23 mouse cellular contexts compared by ENCODE assay signal in the genomic region with DNA sequence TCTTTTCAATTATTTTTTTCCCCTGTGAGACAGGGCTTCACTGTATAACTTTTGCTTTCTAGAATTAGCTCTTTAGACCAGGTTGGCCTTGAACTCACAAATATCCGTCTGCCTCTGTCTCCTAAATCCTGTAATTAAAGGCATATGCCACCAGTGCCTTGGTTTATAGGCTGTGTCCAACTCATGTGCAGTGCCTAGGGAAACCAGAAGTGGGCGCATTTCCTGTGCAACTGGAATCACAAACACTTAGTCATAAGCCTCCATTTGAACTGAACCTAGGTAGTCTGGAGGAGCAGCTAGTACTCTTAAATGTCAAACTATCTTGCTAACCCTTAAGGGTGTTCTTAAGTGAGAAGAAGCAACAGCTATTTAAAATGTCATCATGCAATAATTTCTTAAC.
A peak's percentile ranks its signal among the peaks of the same experiment; 100 is the strongest.
DNase-seq lines count a peak whose midpoint lies in the region; ATAC-seq and TF ChIP-seq lines count a peak whose summit lies in the region.
"Had no signal": no experiment of that assay in that cellular context is flagged by ENCODE, and none has a peak within 500 bp of the region (broad histone marks: within the 10 kb centered on the region; RNA-seq: fewer than 3 reads in every experiment).

No protein-coding gene starts in this region.

- peak; percentile 8 for DNase-seq in thymus, postnatal 4 days
- DNase-seq in thymus, postnatal 25 days: no peak
- DNase-seq in ZHBTc4 (ENCODE audit: low read depth, low spot score): peak; percentile 35
- DNase-seq in neural tube, embryonic 10.5 days (ENCODE audit: extremely low spot score, low spot score): no peak
- DNase-seq: adrenal gland, adult 2 months; embryo, embryonic 11 days; gastrocnemius, postnatal 14 days; heart, postnatal 4 days; kidney, adult 18-20 months; kidney, postnatal 14 days; lung, adult 2 months; lung, postnatal 4 days; right cerebral cortex, postnatal 4 days; thymus, postnatal 14 days had no signal

- H3K4me2 ChIP-seq in intestine, postnatal 0 days (replicated peaks; ENCODE audit: low read depth): no peak overlapping the region
- H3K4me2 ChIP-seq in intestine, embryonic 16.5 days (ENCODE audit: low read depth, low read length): no peak overlapping the region
- H3K4me2 ChIP-seq in forebrain, embryonic 16.5 days (ENCODE audit: low read length): no peak overlapping the region
- H3K4me2 ChIP-seq: heart, embryonic 15.5 days; hindbrain, embryonic 15.5 days; liver, embryonic 11.5 days had no signal

- no peak overlapping the region for H3K4me3 ChIP-seq in intestine, postnatal 0 days (ENCODE audit: low read depth, low read length)
- no peak overlapping the region for H3K4me3 ChIP-seq in intestine, embryonic 16.5 days (ENCODE audit: low read length)
- no peak overlapping the region for H3K4me3 ChIP-seq in forebrain, embryonic 16.5 days (replicated peaks; ENCODE audit: low read length)
- H3K4me3 ChIP-seq: forebrain, embryonic 10.5 days; heart, embryonic 15.5 days; hindbrain, embryonic 15.5 days; limb, embryonic 10.5 days had no signal

- no peaks in the 10 kb centered on the region for H3K9me3 ChIP-seq in intestine, postnatal 0 days (ENCODE audit: control insufficient read depth)
- no peaks in the 10 kb centered on the region for H3K9me3 ChIP-seq in intestine, embryonic 16.5 days (ENCODE audit: control insufficient read depth, low read length)
- H3K9me3 ChIP-seq in forebrain, embryonic 16.5 days (ENCODE audit: control insufficient read depth, low read length): no peaks in the 10 kb centered on the region
- H3K9me3 ChIP-seq: forebrain, embryonic 10.5 days; heart, embryonic 15.5 days; hindbrain, embryonic 15.5 days; limb, embryonic 10.5 days had no signal

- H3K27me3 ChIP-seq in intestine, postnatal 0 days (replicated peaks; ENCODE audit: control insufficient read depth, insufficient read depth, low read length): no peaks in the 10 kb centered on the region
- no peaks in the 10 kb centered on the region for H3K27me3 ChIP-seq in intestine, embryonic 16.5 days (replicated peaks; ENCODE audit: control insufficient read depth, insufficient read depth, low read length)
- H3K27me3 ChIP-seq in forebrain, embryonic 16.5 days (replicated peaks; ENCODE audit: control insufficient read depth, insufficient read depth, low read length): no peaks in the 10 kb centered on the region
- H3K27me3 ChIP-seq: heart, embryonic 15.5 days; hindbrain, embryonic 15.5 days had no signal

- no peaks in the 10 kb centered on the region for H3K36me3 ChIP-seq in intestine, postnatal 0 days (ENCODE audit: control insufficient read depth, insufficient read depth)
- H3K36me3 ChIP-seq in intestine, embryonic 16.5 days (ENCODE audit: control insufficient read depth, insufficient read depth, low read length): no peaks in the 10 kb centered on the region
- no peaks in the 10 kb centered on the region for H3K36me3 ChIP-seq in forebrain, embryonic 16.5 days (ENCODE audit: control insufficient read depth, insufficient read depth)
- H3K36me3 ChIP-seq: forebrain, embryonic 10.5 days; heart, embryonic 15.5 days; hindbrain, embryonic 15.5 days; limb, embryonic 10.5 days had no signal

- TF ChIP-seq CTCF in intestine, postnatal 0 days (IDR thresholded peaks at IDR 0.05; ENCODE audit: low read depth): peak; percentile 27

- H3K4me1 ChIP-seq in intestine, postnatal 0 days (replicated peaks; ENCODE audit: control insufficient read depth, insufficient read depth, low read length): no peaks in the 10 kb centered on the region
- H3K4me1 ChIP-seq in intestine, embryonic 16.5 days (ENCODE audit: control insufficient read depth, insufficient read depth, low read length): no peaks in the 10 kb centered on the region
- H3K4me1 ChIP-seq in forebrain, embryonic 16.5 days (replicated peaks; ENCODE audit: control insufficient read depth, insufficient read depth, low read length): no peaks in the 10 kb centered on the region
- H3K4me1 ChIP-seq: forebrain, embryonic 10.5 days; heart, embryonic 15.5 days; hindbrain, embryonic 15.5 days; limb, embryonic 10.5 days had no signal

- H3K9ac ChIP-seq in intestine, postnatal 0 days (ENCODE audit: low read depth, low read length): no peak overlapping the region
- no peak overlapping the region for H3K9ac ChIP-seq in intestine, embryonic 16.5 days (ENCODE audit: low read depth, low read length)
- H3K9ac ChIP-seq in forebrain, embryonic 16.5 days (replicated peaks; ENCODE audit: low read depth, low read length): no peak overlapping the region
- H3K9ac ChIP-seq: heart, embryonic 15.5 days; hindbrain, embryonic 15.5 days had no signal

- 84% methylated on average over 2 of the region's 2 CpGs for WGBS in intestine, postnatal 0 days
- 80% methylated on average over 2 of the region's 2 CpGs for WGBS in intestine, embryonic 16.5 days
- 85% methylated on average over 2 of the region's 2 CpGs for WGBS in forebrain, embryonic 16.5 days

- no peak overlapping the region for H3K27ac ChIP-seq in intestine, postnatal 0 days (ENCODE audit: low read depth, low read length)
- no peak overlapping the region for H3K27ac ChIP-seq in intestine, embryonic 16.5 days (ENCODE audit: low read length)
- H3K27ac ChIP-seq in forebrain, embryonic 16.5 days (ENCODE audit: low read length): no peak overlapping the region
- H3K27ac ChIP-seq: forebrain, embryonic 10.5 days; heart, embryonic 15.5 days; hindbrain, embryonic 15.5 days; limb, embryonic 10.5 days had no signal

- ATAC-seq in intestine, postnatal 0 days: no peak
- ATAC-seq in intestine, embryonic 16.5 days: no peak
- no peak for ATAC-seq in forebrain, embryonic 16.5 days
- ATAC-seq: midbrain, embryonic 16.5 days had no signal

Comparison
In these comparisons a context has a peak if more than half of its experiments do, and no peak if none do; other contexts are left out.
1. DNase-seq: peak in thymus, postnatal 4 days (single experiment) and ZHBTc4 (single experiment); none in thymus, postnatal 25 days (single experiment) and neural tube, embryonic 10.5 days (single experiment).